Mouse (Mus musculus): Measurements from ENCODE around the gene Pou6f2.

DNA sequence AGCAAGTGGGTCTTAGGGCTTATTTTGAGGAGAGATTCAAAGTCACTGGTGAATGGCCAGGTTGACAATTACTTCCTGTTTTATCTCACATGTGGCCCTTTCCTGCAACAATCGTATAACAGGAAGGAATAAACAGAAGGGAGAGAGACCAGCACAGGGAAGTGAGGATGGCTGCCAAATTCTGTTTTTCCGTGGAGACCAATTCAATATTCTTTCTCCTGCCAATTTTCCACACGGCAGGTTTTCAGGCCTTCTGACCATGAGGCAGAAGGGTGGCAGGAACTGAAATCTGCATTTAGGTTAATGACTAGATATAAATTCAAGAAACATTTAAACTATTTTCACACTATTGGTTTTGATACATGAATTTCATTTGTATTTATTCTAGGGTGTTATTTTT, 224.5 kb downstream of the Pou6f2 start:
- no peak for TF ChIP-seq POLR2A (IDR thresholded peaks at IDR 0.05; ENCODE audit: low read depth, low read length)
- no peak for TF ChIP-seq CTCF (conservative IDR thresholded peaks at IDR 0.05; ENCODE audit: insufficient read depth, insufficient read length, low read depth, low read length)
